In genomic region chr5:77245787-77246671, GRCm38 (mm10) we compare ENCODE assay signal across 8 mouse cellular contexts. TPM values are rescaled to one million over a fixed set of nuclear protein-coding genes. Genes with fewer than 3 reads are reported as not detected.
DNase-seq lines count a peak whose midpoint lies in the region; ATAC-seq and TF ChIP-seq lines count a peak whose summit lies in the region.

No protein-coding gene starts in this region.

- peak; percentile 51; the same call in 1 of the 2 replicates for ATAC-seq in hindbrain, embryonic 13.5 days (ENCODE audit: low FRiP score)
- no peak for ATAC-seq in liver, embryonic 11.5 days (replicated peaks; ENCODE audit: low FRiP score)
- 0 out of 2 replicates have a peak, but pooled peaks have one; percentile 47 for ATAC-seq in midbrain, postnatal 0 days (ENCODE audit: low FRiP score)

- H3K4me2 ChIP-seq in hindbrain, embryonic 13.5 days, result peak overlapping the region; percentile 39
- peak overlapping the region; percentile 58 for H3K4me2 ChIP-seq in liver, embryonic 11.5 days
- H3K4me2 ChIP-seq in midbrain, postnatal 0 days (ENCODE audit: low read depth, low read length, poor library complexity, severe bottlenecking), result peak overlapping the region; percentile 41

- intact Hi-C loops in heart, postnatal 25 days (cut with DNase I), result no loop called here

- peak overlapping the region; percentile 36 for H3K4me3 ChIP-seq in heart, embryonic 10.5 days
- H3K4me3 ChIP-seq in hindbrain, embryonic 13.5 days, result peak overlapping the region; percentile 20
- H3K4me3 ChIP-seq in liver, embryonic 11.5 days (ENCODE audit: low read depth, low read length), result peak overlapping the region; percentile 32
- peak overlapping the region; percentile 19; the same call in 1 of the 2 replicates for H3K4me3 ChIP-seq in midbrain, postnatal 0 days (ENCODE audit: low read depth, low read length)

- H3K27me3 ChIP-seq in heart, embryonic 10.5 days (ENCODE audit: insufficient read depth, poor library complexity, severe bottlenecking), result no peaks in the 10 kb centered on the region
- H3K27me3 ChIP-seq in hindbrain, embryonic 13.5 days, result no peaks in the 10 kb centered on the region
- no peaks in the 10 kb centered on the region for H3K27me3 ChIP-seq in liver, embryonic 11.5 days (replicated peaks; ENCODE audit: control insufficient read depth, insufficient read depth, low read length)
- H3K27me3 ChIP-seq in midbrain, postnatal 0 days (ENCODE audit: insufficient read depth, low read length), result no peaks in the 10 kb centered on the region

- 0 out of 2 replicates have a peak overlapping the region, but pooled peaks have one; percentile 3 for H3K27ac ChIP-seq in heart, embryonic 10.5 days
- peak overlapping the region; percentile 30 for H3K27ac ChIP-seq in hindbrain, embryonic 13.5 days
- H3K27ac ChIP-seq in liver, embryonic 11.5 days (ENCODE audit: low read depth, low read length), result no peak overlapping the region
- H3K27ac ChIP-seq in midbrain, postnatal 0 days (ENCODE audit: low read depth, low read length), result 0 out of 2 replicates have a peak overlapping the region, but pooled peaks have one; percentile 12

- H3K9me3 ChIP-seq in heart, embryonic 10.5 days, result no peaks in the 10 kb centered on the region
- no peaks in the 10 kb centered on the region for H3K9me3 ChIP-seq in hindbrain, embryonic 13.5 days
- H3K9me3 ChIP-seq in liver, embryonic 11.5 days (ENCODE audit: control insufficient read depth, low read length), result no peaks in the 10 kb centered on the region
- no peaks in the 10 kb centered on the region for H3K9me3 ChIP-seq in midbrain, postnatal 0 days (ENCODE audit: low read length)

- DNase-seq in heart, embryonic 10.5 days (ENCODE audit: low spot score), result no peak
- DNase-seq in heart, postnatal 25 days (ENCODE audit: low spot score), result no peak
- DNase-seq in embryo, embryonic 10.5 days (ENCODE audit: low spot score), result peak; percentile 75
- no peak for DNase-seq in liver, embryonic 11.5 days (ENCODE audit: low spot score)
- peak; percentile 54 for DNase-seq in midbrain, postnatal 0 days (ENCODE audit: low spot score)
- DNase-seq in cerebellum, adult 8-10 months, result no peak
- no peak for DNase-seq in frontal cortex, postnatal 14 days (ENCODE audit: low spot score in 2 of 2)

- H3K36me3 ChIP-seq in heart, embryonic 10.5 days, result no peaks in the 10 kb centered on the region
- no peaks in the 10 kb centered on the region for H3K36me3 ChIP-seq in hindbrain, embryonic 13.5 days
- no peaks in the 10 kb centered on the region for H3K36me3 ChIP-seq in liver, embryonic 11.5 days (ENCODE audit: control insufficient read depth, insufficient read depth, low read length)
- H3K36me3 ChIP-seq in midbrain, postnatal 0 days (ENCODE audit: insufficient read depth, low read length), result no peaks in the 10 kb centered on the region

- no peak overlapping the region for H3K9ac ChIP-seq in hindbrain, embryonic 13.5 days
- 0 out of 2 replicates have a peak overlapping the region, but pooled peaks have one; percentile 5 for H3K9ac ChIP-seq in liver, embryonic 11.5 days (ENCODE audit: low read depth, low read length)
- no peak overlapping the region for H3K9ac ChIP-seq in midbrain, postnatal 0 days (replicated peaks; ENCODE audit: low read length, poor library complexity, severe bottlenecking)

- TF ChIP-seq CTCF in midbrain, postnatal 0 days (IDR thresholded peaks at IDR 0.05), result no peak

- 37% methylated on average over 26 of the region's 26 CpGs for WGBS in heart, embryonic 10.5 days
- WGBS in hindbrain, embryonic 13.5 days, result 30% methylated on average over 26 of the region's 26 CpGs
- 44% methylated on average over 26 of the region's 26 CpGs for WGBS in liver, embryonic 11.5 days
- WGBS in midbrain, postnatal 0 days, result 19% methylated on average over 26 of the region's 26 CpGs

- peaks cover 8% of the 10 kb centered on the region; the same call in 1 of the 2 replicates for H3K4me1 ChIP-seq in heart, embryonic 10.5 days
- peaks cover 27% of the 10 kb centered on the region for H3K4me1 ChIP-seq in hindbrain, embryonic 13.5 days (replicated peaks)
- H3K4me1 ChIP-seq in liver, embryonic 11.5 days (replicated peaks; ENCODE audit: control insufficient read depth, insufficient read depth, low read length), result peaks cover 6% of the 10 kb centered on the region
- peaks cover 3% of the 10 kb centered on the region; the same call in 1 of the 2 replicates for H3K4me1 ChIP-seq in midbrain, postnatal 0 days (ENCODE audit: insufficient read depth, low read length)

RNA-seq across cellular contexts. Expression of gene Rest, which starts 19.3 kb away (rescaled TPM):
- 23.7 and 30.8 TPM in 2 replicates for polyA plus RNA-seq in heart, embryonic 10.5 days (2016; fragmentation: Nextera tagmentation; extraction: Ambion mirVana)
- total RNA-seq in heart, postnatal 25 days (2021), result 10 to 100 TPM; 14.5 to 15.5 TPM
- 9.8 and 10.1 TPM in 2 replicates for polyA plus RNA-seq in hindbrain, embryonic 13.5 days (2015; fragmentation: Nextera tagmentation; extraction: Ambion mirVana)
- polyA plus RNA-seq in liver, embryonic 11.5 days (2014; fragmentation: Nextera tagmentation; extraction: Ambion mirVana), result 21.8 and 22.7 TPM in 2 replicates
- total RNA-seq in midbrain, postnatal 0 days (2014; rRNA removed), result 6.5 and 7.1 TPM in 2 replicates
- 2.8 TPM in 2 replicates for polyA plus RNA-seq in midbrain, postnatal 0 days (2015; fragmentation: Nextera tagmentation; extraction: Ambion mirVana)

RNA-seq across cellular contexts. Expression of gene Spink2, which starts 34.8 kb away (rescaled TPM):
- 4.7 and 8.5 TPM in 2 replicates for polyA plus RNA-seq in heart, embryonic 10.5 days (2016; fragmentation: Nextera tagmentation; extraction: Ambion mirVana)
- under 1 TPM in 1 of 2 experiments, not detected in 1; 0.45 TPM for total RNA-seq in heart, postnatal 25 days (2021)
- polyA plus RNA-seq in hindbrain, embryonic 13.5 days (2015; fragmentation: Nextera tagmentation; extraction: Ambion mirVana), result 1.1 and 2.4 TPM in 2 replicates
- polyA plus RNA-seq in liver, embryonic 11.5 days (2014; fragmentation: Nextera tagmentation; extraction: Ambion mirVana), result 0.29 TPM in 1 of 2 replicates, not detected in the other
- not detected in 2 replicates for total RNA-seq in midbrain, postnatal 0 days (2014; rRNA removed)
- 1.1 and 1.5 TPM in 2 replicates for polyA plus RNA-seq in midbrain, postnatal 0 days (2015; fragmentation: Nextera tagmentation; extraction: Ambion mirVana)

Comparison
In these comparisons a context has a peak if more than half of its experiments do, and no peak if none do; other contexts are left out.
1. DNase-seq: peak in embryo, embryonic 10.5 days (single experiment) and midbrain, postnatal 0 days (single experiment); none in heart, embryonic 10.5 days (single experiment), heart, postnatal 25 days (single experiment), liver, embryonic 11.5 days (single experiment), cerebellum, adult 8-10 months (single experiment) and frontal cortex, postnatal 14 days (0 of 2).
2. Peak in every context shown above with its lines, with median percentiles within 50 percentile points of each other: H3K4me3 ChIP-seq and H3K4me2 ChIP-seq.